Mouse (Mus musculus): ENCODE measurements around the gene Hs6st1.

DNA sequence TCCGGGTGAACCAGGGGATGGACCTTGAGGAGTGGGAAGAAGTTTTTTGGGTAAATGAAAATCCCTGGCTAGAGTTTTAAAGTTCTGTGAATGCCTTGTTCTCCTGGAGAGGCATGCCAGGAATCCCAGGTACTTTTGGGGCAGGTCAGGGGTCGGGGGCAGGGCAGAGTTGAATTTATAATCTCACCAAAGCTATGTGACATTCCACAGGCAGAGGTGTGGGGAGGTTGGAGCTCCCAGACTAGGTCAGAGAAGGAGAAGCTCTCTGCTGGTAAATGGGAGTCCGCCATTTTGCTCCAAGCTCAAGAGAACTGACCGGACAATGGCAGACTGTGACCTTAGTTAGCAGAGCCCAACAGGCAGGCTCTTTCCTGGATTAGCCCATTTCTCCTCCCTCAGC, 51.2 kb downstream of the Hs6st1 start:
- no peak for TF ChIP-seq GATA1 (IDR thresholded peaks at IDR 0.05; ENCODE audit: borderline replicate concordance, low read length)
- no peak for TF ChIP-seq FLI1 (IDR thresholded peaks at IDR 0.05; ENCODE audit: low read length)

All from megakaryocyte, embryonic 14.5 days (primary cell).